Mouse (Mus musculus) midbrain, postnatal 0 days (tissue): ENCODE data around the gene Cldn8. TPM values are rescaled to one million over a fixed set of nuclear protein-coding genes. Genes with fewer than 3 reads are reported as not detected.
A peak's percentile ranks its signal among the peaks of the same experiment; 100 is the strongest.

Source experiments
- ATAC-seq: fragments of 200-750 bp; cut with Nextera tagmentation; 2 replicates; pipeline ENCODE4 v1.8.0; 2017; ENCODE audit warnings: moderate number of reproducible peaks, mild to moderate bottlenecking, moderate TSS enrichment, moderate library complexity; ENCODE audit not compliant: low FRiP score
- DNase-seq: peaks from one replicate; pipeline ENCODE4 v3.0.0-alpha.2; 2015; ENCODE audit warnings: low spot score
- H3K27ac ChIP-seq: fragments of 300-500 bp; sonication (generic); 2 replicates; pipeline ENCODE4 v1.5.1; 2014; ENCODE audit warnings: low read depth, mild to moderate bottlenecking, low read length, mixed read lengths
- H3K27me3 ChIP-seq: fragments of 300-500 bp; sonication (generic); 2 replicates; pipeline ENCODE4 v1.6.1; 2014; ENCODE audit warnings: low read length, control low read depth, mixed read lengths; ENCODE audit not compliant: insufficient read depth
- H3K36me3 ChIP-seq: fragments of 300-500 bp; sonication (generic); 2 replicates; pipeline ENCODE4 v1.6.1; 2014; ENCODE audit warnings: low read length, control low read depth, mixed read lengths; ENCODE audit not compliant: insufficient read depth
- H3K4me1 ChIP-seq: fragments of 300-500 bp; sonication (generic); 2 replicates; pipeline ENCODE4 v1.6.1; 2014; ENCODE audit warnings: mild to moderate bottlenecking, control low read depth, antibody characterized with exemption, low read length, mixed read lengths; ENCODE audit not compliant: insufficient read depth
- H3K4me2 ChIP-seq: fragments of 300-500 bp; sonication (generic); 2 replicates; pipeline ENCODE4 v1.6.1; 2014; ENCODE audit warnings: low read depth, mild to moderate bottlenecking, low read length, mixed read lengths; ENCODE audit not compliant: poor library complexity, severe bottlenecking
- H3K4me3 ChIP-seq: fragments of 300-500 bp; sonication (generic); 2 replicates; pipeline ENCODE4 v1.5.1; 2014; ENCODE audit warnings: low read depth, mild to moderate bottlenecking, low read length, moderate library complexity
- H3K9ac ChIP-seq: fragments of 300-500 bp; sonication (generic); replicated peaks from 2 replicates; pipeline ENCODE4 v1.6.1; 2014; ENCODE audit warnings: mild to moderate bottlenecking, low read length, moderate library complexity, mixed read lengths; ENCODE audit not compliant: poor library complexity, severe bottlenecking
- H3K9me3 ChIP-seq: fragments of 300-500 bp; sonication (generic); 2 replicates; pipeline ENCODE4 v1.6.1; 2016; ENCODE audit warnings: low read length, control low read depth
- CTCF ChIP-seq: IDR thresholded peaks from 2 replicates; pipeline ENCODE4 v1.5.1; 2016; ENCODE audit warnings: antibody characterized with exemption, mild to moderate bottlenecking
- WGBS: fragments of 180-500 bp; shearing (Covaris S2); extraction: QIAGEN DNeasy Blood & Tissue Kit; methylation state at CpG from one replicate; pipeline ENCODE4 v1.1.7; 2014; 5-methylcytosine and 5-hydroxymethylcytosine counted together
- polyA plus RNA-seq: library from polyadenylated mRNA; unstranded; fragments of >200 nt; fragmentation: Nextera tagmentation; extraction: Ambion mirVana; gene quantifications from 2 replicates; pipeline ENCODE4 v1.2.1, GENCODE M21; 2015
- total RNA-seq: library from RNA; depleted of rRNA; stranded (reverse); fragments of >200 nt; gene quantifications from 2 replicates; pipeline ENCODE4 v1.2.3, GENCODE M21; 2014; rRNA removed

Cldn8 gene
- total RNA-seq, result not detected in 2 replicates
- polyA plus RNA-seq, result not detected in 2 replicates

DNA sequence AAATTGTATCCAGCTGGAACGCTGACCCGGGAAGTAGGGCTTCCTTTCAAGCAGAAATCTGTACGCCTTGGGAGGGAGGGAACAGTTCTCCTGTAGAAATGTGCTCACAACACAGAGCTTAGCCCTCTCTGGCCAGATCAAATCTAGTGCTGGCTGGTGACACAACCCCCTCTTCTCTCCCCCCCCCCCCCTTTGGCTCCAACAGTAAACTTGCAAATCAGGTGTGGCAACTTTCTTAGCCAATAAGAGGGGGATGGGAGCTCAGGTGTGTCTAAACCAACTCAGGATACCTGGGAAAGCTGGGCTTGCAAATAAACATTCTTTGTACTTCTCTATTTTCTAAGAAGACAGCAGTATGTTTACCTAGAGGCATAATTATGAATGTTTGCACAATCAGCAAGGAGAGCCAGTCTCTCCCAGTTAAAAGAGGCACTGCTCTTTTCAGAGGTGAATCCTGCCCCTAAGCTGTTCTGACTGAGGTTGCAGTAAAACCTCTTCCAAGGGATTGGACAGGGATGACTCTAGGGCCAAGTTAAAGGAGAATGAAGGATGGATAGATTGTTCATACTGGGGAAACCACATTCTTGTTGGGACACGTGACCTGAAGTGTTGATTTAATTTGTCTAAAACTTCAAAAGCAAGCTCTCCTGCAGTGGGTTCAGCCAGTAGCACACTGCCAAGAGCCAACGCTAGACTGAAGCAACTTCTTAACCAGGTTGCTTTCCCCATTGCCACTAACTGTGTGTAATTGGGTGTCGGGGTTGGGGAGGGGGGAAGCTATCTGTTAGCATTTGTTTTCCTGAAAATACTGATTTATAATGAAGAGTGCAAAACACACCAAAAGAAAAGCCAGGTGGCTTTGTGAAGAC is at the start of gene Cldn8:
Cldn8 (minus strand) TSS at position 139 of the 869 bp plus-strand sequence.
- no peaks in the 10 kb centered on the region for H3K9me3 ChIP-seq
- H3K9ac ChIP-seq, result no peak within 1 kb of the TSS
- no peaks in the 10 kb centered on the region for H3K36me3 ChIP-seq
- 0 out of 2 replicates have a peak within 1 kb of the TSS, but pooled peaks have one; percentile 26 for H3K27ac ChIP-seq
- H3K27me3 ChIP-seq, result no peaks in the 10 kb centered on the region
- no peak for ATAC-seq
- no peak for TF ChIP-seq CTCF
- H3K4me1 ChIP-seq, result no peaks in the 10 kb centered on the region
- H3K4me3 ChIP-seq, result no peak within 1 kb of the TSS
- no peak for DNase-seq
- no peak within 1 kb of the TSS for H3K4me2 ChIP-seq
- WGBS, result 77% methylated on average over 6 of the region's 6 CpGs

DNA sequence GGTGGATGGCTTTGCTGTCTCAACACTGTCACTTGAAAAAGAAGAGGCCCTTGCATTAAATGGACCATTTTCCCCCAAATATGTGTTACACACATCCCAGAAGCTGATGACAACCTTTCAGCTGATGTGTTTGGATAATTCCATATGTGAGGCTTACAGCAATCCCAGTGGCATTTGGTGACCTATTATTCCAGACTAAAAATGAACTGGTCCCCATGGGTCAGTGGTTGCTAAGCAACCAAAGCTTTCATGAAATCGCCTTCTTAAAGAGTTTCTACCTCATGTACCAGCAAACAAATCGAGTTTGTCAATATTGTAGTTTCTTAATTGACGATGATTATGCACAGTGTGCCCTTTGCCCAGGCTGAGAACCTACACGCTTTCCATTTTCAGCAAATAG is 49.7 kb upstream of the Cldn8 start:
- peak; percentile 48 for DNase-seq
- no peak for TF ChIP-seq CTCF
- WGBS, result 35% methylated on average over 4 of the region's 4 CpGs

DNA sequence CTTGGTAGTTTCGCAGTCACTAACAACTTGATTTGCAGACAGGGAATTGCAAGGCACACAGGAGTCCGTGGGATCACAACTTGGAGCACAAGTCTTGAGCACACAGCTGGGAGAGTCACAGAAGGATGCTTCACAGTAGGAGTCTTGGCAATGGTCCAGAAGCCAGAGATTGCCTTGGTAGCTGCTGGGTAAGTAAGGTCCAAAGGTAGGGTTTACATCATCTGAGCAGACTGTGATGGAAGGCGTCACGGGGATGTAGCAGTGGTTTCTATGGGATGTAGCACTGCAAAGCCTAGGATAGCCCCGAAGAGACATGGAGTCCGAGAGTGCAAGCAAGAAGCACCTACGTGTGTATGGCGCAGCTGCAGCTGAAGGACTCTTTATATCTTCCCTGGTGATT is 48.9 kb upstream of the Cldn8 start, which contains the start of gene Krtap24-1:
Krtap24-1 (minus strand) TSS at position 358 of the 400 bp plus-strand sequence.
- no peak for ATAC-seq
- WGBS, result 95% methylated on average over 8 of the region's 8 CpGs
- H3K9ac ChIP-seq, result no peak within 1 kb of the TSS

More for the DNA sequence above, 49.7 kb upstream of the Cldn8 start:
- Histone ChIP-seq H3K9me3 (no peaks in the 10 kb centered on the region), H3K9ac (no peak overlapping the region), H3K4me1 (no peaks in the 10 kb centered on the region), H3K27ac (no peak overlapping the region), H3K4me2 (no peak overlapping the region), H3K36me3 (no peaks in the 10 kb centered on the region), H3K4me3 (no peak overlapping the region), H3K27me3 (no peaks in the 10 kb centered on the region)
- no peak for ATAC-seq

GRCm38 (mm10) chr16:88604570-88604969 is 41.6 kb upstream of the Cldn8 start:
- DNase-seq, result no peak
- TF ChIP-seq CTCF, result no peak
- Histone ChIP-seq H3K9ac (no peak overlapping the region), H3K36me3 (no peaks in the 10 kb centered on the region), H3K27me3 (no peaks in the 10 kb centered on the region), H3K4me1 (no peaks in the 10 kb centered on the region), H3K9me3 (no peaks in the 10 kb centered on the region), H3K27ac (no peak overlapping the region), H3K4me3 (no peak overlapping the region), H3K4me2 (no peak overlapping the region)
- ATAC-seq, result no peak
- 91% methylated on average over 6 of the region's 6 CpGs for WGBS

More for the DNA sequence above, 48.9 kb upstream of the Cldn8 start, which contains the start of gene Krtap24-1:
- Histone ChIP-seq H3K9me3 (no peaks in the 10 kb centered on the region), H3K36me3 (no peaks in the 10 kb centered on the region), H3K27me3 (no peaks in the 10 kb centered on the region), H3K4me3 (no peak within 1 kb of the TSS), H3K4me2 (no peak within 1 kb of the TSS), H3K27ac (no peak within 1 kb of the TSS), H3K4me1 (no peaks in the 10 kb centered on the region)
- TF ChIP-seq CTCF, result no peak
- DNase-seq, result no peak

DNA sequence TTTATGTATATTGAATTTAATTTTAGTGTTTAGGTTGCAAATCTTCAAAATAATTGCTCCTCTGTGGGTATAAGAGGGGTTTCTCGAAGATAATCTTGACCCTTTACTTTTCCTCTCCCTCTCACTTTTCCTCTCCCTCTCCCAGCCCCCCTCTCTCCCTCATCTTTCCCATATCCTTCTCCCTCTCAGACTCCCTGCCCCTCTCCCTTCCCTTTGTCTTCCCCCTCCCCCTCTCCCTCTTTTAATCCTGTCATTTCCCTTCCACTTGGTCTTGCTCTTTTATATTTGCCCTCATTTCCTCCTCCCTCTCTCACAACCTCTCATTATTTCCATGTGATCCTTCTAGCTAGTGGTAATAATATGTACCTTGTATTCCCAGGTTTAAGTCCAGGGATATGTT is 39.5 kb upstream of the Cldn8 start:
- no peaks in the 10 kb centered on the region for H3K27me3 ChIP-seq
- H3K4me1 ChIP-seq, result no peaks in the 10 kb centered on the region
- no peak overlapping the region for H3K4me2 ChIP-seq
- no peak overlapping the region for H3K27ac ChIP-seq
- no peaks in the 10 kb centered on the region for H3K9me3 ChIP-seq
- H3K9ac ChIP-seq, result no peak overlapping the region
- no peak for TF ChIP-seq CTCF
- ATAC-seq (no peak), DNase-seq (no peak)
- H3K36me3 ChIP-seq, result no peaks in the 10 kb centered on the region
- H3K4me3 ChIP-seq, result no peak overlapping the region
- whole genome bisulfite sequencing, result 50% methylated on average over 1 of the region's 1 CpGs

GRCm38 (mm10) chr16:88600303-88600702 is 37.3 kb upstream of the Cldn8 start:
- whole genome bisulfite sequencing, result 86% methylated on average over 8 of the region's 8 CpGs
- Histone ChIP-seq H3K4me1 (no peaks in the 10 kb centered on the region), H3K4me2 (no peak overlapping the region), H3K27ac (no peak overlapping the region), H3K4me3 (no peak overlapping the region), H3K36me3 (no peaks in the 10 kb centered on the region), H3K9ac (no peak overlapping the region), H3K9me3 (no peaks in the 10 kb centered on the region), H3K27me3 (no peaks in the 10 kb centered on the region)
- ATAC-seq, result no peak
- no peak for TF ChIP-seq CTCF
- no peak for DNase-seq
